In genomic region chr11:101119761-101120544, GRCm38 (mm10) we compare ENCODE assay signal across 8 mouse cellular contexts. TPM values are rescaled to one million over a fixed set of nuclear protein-coding genes. Genes with fewer than 3 reads are reported as not detected.
DNase-seq lines count a peak whose midpoint lies in the region; ATAC-seq and TF ChIP-seq lines count a peak whose summit lies in the region.

Gene Retreg3, minus strand, starts transcription at chr11:101119893.
Gene Tubg1, plus strand, starts transcription at chr11:101119938.

- TF ChIP-seq CTCF in E14TG2a.4 (conservative IDR thresholded peaks at IDR 0.05; ENCODE audit: low read length): no peak
- no peak for TF ChIP-seq CTCF in heart, postnatal 0 days (IDR thresholded peaks at IDR 0.05; ENCODE audit: low read depth)
- TF ChIP-seq CTCF in testis, adult 2 months (IDR thresholded peaks at IDR 0.05; ENCODE audit: control insufficient read depth, insufficient read depth, insufficient replicate concordance, low read depth, low read length): no peak

- H3K27ac ChIP-seq in forebrain, embryonic 12.5 days: peak within 1 kb of the TSS; percentile 91
- peak within 1 kb of the TSS; percentile 89 for H3K27ac ChIP-seq in heart, postnatal 0 days (ENCODE audit: low read depth)
- H3K27ac ChIP-seq in liver, embryonic 16.5 days (ENCODE audit: low read length): peak within 1 kb of the TSS; percentile 92
- peak within 1 kb of the TSS; percentile 89 for H3K27ac ChIP-seq in neural tube, embryonic 13.5 days (replicated peaks)
- H3K27ac ChIP-seq in testis, adult 2 months (ENCODE audit: control insufficient read depth, insufficient read depth, low read depth, low read length): peak within 1 kb of the TSS; percentile 85

- H3K9me3 ChIP-seq in E14TG2a.4 (ENCODE audit: low read length): no peaks in the 10 kb centered on the region
- H3K9me3 ChIP-seq in forebrain, embryonic 12.5 days: no peaks in the 10 kb centered on the region
- no peaks in the 10 kb centered on the region for H3K9me3 ChIP-seq in heart, postnatal 0 days (replicated peaks; ENCODE audit: control insufficient read depth, low read length)
- H3K9me3 ChIP-seq in liver, embryonic 16.5 days (replicated peaks; ENCODE audit: control insufficient read depth, low read length): no peaks in the 10 kb centered on the region
- no peaks in the 10 kb centered on the region for H3K9me3 ChIP-seq in neural tube, embryonic 13.5 days

- under 1% methylated on average over 61 of the region's 61 CpGs for WGBS in forebrain, embryonic 12.5 days
- under 1% methylated on average over 61 of the region's 61 CpGs for WGBS in heart, postnatal 0 days
- under 1% methylated on average over 61 of the region's 61 CpGs for WGBS in liver, embryonic 16.5 days (ENCODE audit: insufficient replicate concordance)
- under 1% methylated on average over 61 of the region's 61 CpGs for WGBS in neural tube, embryonic 13.5 days

- H3K9ac ChIP-seq in forebrain, embryonic 12.5 days: peak within 1 kb of the TSS; percentile 92
- peak within 1 kb of the TSS; percentile 88 for H3K9ac ChIP-seq in heart, postnatal 0 days (replicated peaks; ENCODE audit: low read depth, low read length)
- peak within 1 kb of the TSS; percentile 83 for H3K9ac ChIP-seq in liver, embryonic 16.5 days (ENCODE audit: low read depth, low read length)
- H3K9ac ChIP-seq in neural tube, embryonic 13.5 days: peak within 1 kb of the TSS; percentile 96

- no peak for TF ChIP-seq EP300 in heart, postnatal 0 days (IDR thresholded peaks at IDR 0.05; ENCODE audit: low read depth)

- DNase-seq in c-Kit-positive CD71-positive TER-119-positive erythroid progenitor cells, embryonic 14.5 days (ENCODE audit: low spot score): peak; percentile 99
- peak; percentile 97 for DNase-seq in heart, postnatal 0 days (ENCODE audit: low spot score)
- peak; percentile 99 to 100 for DNase-seq in kidney, postnatal 4 days

- H3K36me3 ChIP-seq in E14TG2a.4 (ENCODE audit: insufficient read depth, low read length): peaks cover 61% of the 10 kb centered on the region
- H3K36me3 ChIP-seq in forebrain, embryonic 12.5 days (replicated peaks): peaks cover 29% of the 10 kb centered on the region
- H3K36me3 ChIP-seq in heart, postnatal 0 days (replicated peaks; ENCODE audit: control insufficient read depth, insufficient read depth, low read length): peaks cover 18% of the 10 kb centered on the region
- H3K36me3 ChIP-seq in liver, embryonic 16.5 days (ENCODE audit: control insufficient read depth, insufficient read depth): peaks cover 6% of the 10 kb centered on the region
- peaks cover 28% of the 10 kb centered on the region for H3K36me3 ChIP-seq in neural tube, embryonic 13.5 days
- no peaks in the 10 kb centered on the region for H3K36me3 ChIP-seq in testis, adult 2 months (ENCODE audit: control insufficient read depth, insufficient read depth, low read length)

- TF ChIP-seq POLR2A in testis, adult 2 months (IDR thresholded peaks at IDR 0.05; ENCODE audit: control insufficient read depth, low read depth, low read length): peak; percentile 93

- ATAC-seq in forebrain, embryonic 12.5 days (ENCODE audit: low FRiP score): peak; percentile 96
- ATAC-seq in heart, postnatal 0 days (ENCODE audit: insufficient read depth, low read depth): peak; percentile 97
- ATAC-seq in liver, embryonic 16.5 days (ENCODE audit: low read depth): peak; percentile 95
- ATAC-seq in neural tube, embryonic 13.5 days (ENCODE audit: low read depth): peak; percentile 98

- peaks cover 40% of the 10 kb centered on the region for H3K4me1 ChIP-seq in E14TG2a.4 (replicated peaks; ENCODE audit: low read depth, low read length)
- peaks cover 45% of the 10 kb centered on the region for H3K4me1 ChIP-seq in forebrain, embryonic 12.5 days
- H3K4me1 ChIP-seq in heart, postnatal 0 days (ENCODE audit: control insufficient read depth, insufficient read depth): peaks cover 24% of the 10 kb centered on the region
- peaks cover 24% of the 10 kb centered on the region for H3K4me1 ChIP-seq in liver, embryonic 16.5 days (ENCODE audit: control insufficient read depth, low read depth, low read length)
- peaks cover 58% of the 10 kb centered on the region for H3K4me1 ChIP-seq in neural tube, embryonic 13.5 days (replicated peaks)
- peaks cover 7% of the 10 kb centered on the region for H3K4me1 ChIP-seq in testis, adult 2 months (ENCODE audit: control insufficient read depth, insufficient read depth, low read length)

- H3K4me2 ChIP-seq in forebrain, embryonic 12.5 days: peak within 1 kb of the TSS; percentile 97
- peak within 1 kb of the TSS; percentile 84 for H3K4me2 ChIP-seq in heart, postnatal 0 days (ENCODE audit: low read depth, low read length)
- peak within 1 kb of the TSS; percentile 80 for H3K4me2 ChIP-seq in liver, embryonic 16.5 days (ENCODE audit: low read depth, low read length)
- peak within 1 kb of the TSS; percentile 93 for H3K4me2 ChIP-seq in neural tube, embryonic 13.5 days

- H3K27me3 ChIP-seq in E14TG2a.4 (ENCODE audit: insufficient read depth, low read length): no peaks in the 10 kb centered on the region
- no peaks in the 10 kb centered on the region for H3K27me3 ChIP-seq in forebrain, embryonic 12.5 days
- no peaks in the 10 kb centered on the region for H3K27me3 ChIP-seq in heart, postnatal 0 days (ENCODE audit: control insufficient read depth, insufficient read depth, low read length)
- H3K27me3 ChIP-seq in liver, embryonic 16.5 days (ENCODE audit: control insufficient read depth, insufficient read depth, low read depth, low read length): no peaks in the 10 kb centered on the region
- no peaks in the 10 kb centered on the region for H3K27me3 ChIP-seq in neural tube, embryonic 13.5 days
- H3K27me3 ChIP-seq in testis, adult 2 months (ENCODE audit: control insufficient read depth, insufficient read depth, low read length): no peaks in the 10 kb centered on the region

- peak within 1 kb of the TSS; percentile 97 for H3K4me3 ChIP-seq in E14TG2a.4 (replicated peaks; ENCODE audit: low read length)
- peak within 1 kb of the TSS; percentile 87 for H3K4me3 ChIP-seq in forebrain, embryonic 12.5 days (replicated peaks)
- peak within 1 kb of the TSS; percentile 74 for H3K4me3 ChIP-seq in heart, postnatal 0 days (ENCODE audit: low read depth, low read length)
- peak within 1 kb of the TSS; percentile 79 for H3K4me3 ChIP-seq in liver, embryonic 16.5 days (ENCODE audit: low read depth, low read length)
- H3K4me3 ChIP-seq in neural tube, embryonic 13.5 days: peak within 1 kb of the TSS; percentile 81
- peak within 1 kb of the TSS; percentile 89 for H3K4me3 ChIP-seq in testis, adult 2 months (ENCODE audit: control insufficient read depth, low read depth, low read length)

RNA-seq across cellular contexts. Expression of gene Retreg3, which starts in this region (rescaled TPM):
- 18.6 and 19.3 TPM in 2 replicates for polyA plus RNA-seq in forebrain, embryonic 12.5 days (2016; fragmentation: Nextera tagmentation; extraction: Ambion mirVana)
- 44.8 and 47.6 TPM in 2 replicates for total RNA-seq in heart, postnatal 0 days (2014; rRNA removed; ENCODE audit: low replicate concordance)
- 11.3 and 11.7 TPM in 2 replicates for polyA plus RNA-seq in heart, postnatal 0 days (2015; fragmentation: Nextera tagmentation; extraction: Ambion mirVana)
- 11.9 and 12.3 TPM in 2 replicates for polyA plus RNA-seq in liver, embryonic 16.5 days (2015; fragmentation: Nextera tagmentation; extraction: Ambion mirVana)
- 25.8 and 26.1 TPM in 2 replicates for polyA plus RNA-seq in neural tube, embryonic 13.5 days (2015; fragmentation: Nextera tagmentation; extraction: Ambion mirVana)
- polyA plus RNA-seq in testis, adult 2 months (2012; rRNA removed): 51.5 and 53.8 TPM in 2 replicates

RNA-seq across cellular contexts. Expression of gene Tubg1, which starts in this region (rescaled TPM):
- polyA plus RNA-seq in forebrain, embryonic 12.5 days (2016; fragmentation: Nextera tagmentation; extraction: Ambion mirVana): 103 and 108 TPM in 2 replicates
- total RNA-seq in heart, postnatal 0 days (2014; rRNA removed; ENCODE audit: low replicate concordance): 47.4 and 54.8 TPM in 2 replicates
- 38.7 and 39.4 TPM in 2 replicates for polyA plus RNA-seq in heart, postnatal 0 days (2015; fragmentation: Nextera tagmentation; extraction: Ambion mirVana)
- 34.3 and 36.6 TPM in 2 replicates for polyA plus RNA-seq in liver, embryonic 16.5 days (2015; fragmentation: Nextera tagmentation; extraction: Ambion mirVana)
- 77.7 and 78.9 TPM in 2 replicates for polyA plus RNA-seq in neural tube, embryonic 13.5 days (2015; fragmentation: Nextera tagmentation; extraction: Ambion mirVana)
- 22.4 and 27.3 TPM in 2 replicates for polyA plus RNA-seq in testis, adult 2 months (2012; rRNA removed)

Comparison
In these comparisons a context has a peak if more than half of its experiments do, and no peak if none do; other contexts are left out.
1. Peak in every context shown above with its lines: DNase-seq, ATAC-seq, H3K4me3 ChIP-seq and H3K27ac ChIP-seq.